Mouse (Mus musculus): ENCODE measurements around the gene Zfp277.

Zfp277 gene

GRCm38 (mm10) chr12:40347060-40347698, 98.5 kb downstream of the Zfp277 start:
- DNase-seq: no peak

GRCm38 (mm10) chr12:40341443-40341842, 104.3 kb downstream of the Zfp277 start:
- DNase-seq: no peak

- no peak for DNase-seq
Measured at GRCm38 (mm10) chr12:40335303-40335702, 110.4 kb downstream of the Zfp277 start.

GRCm38 (mm10) chr12:40331467-40331866, 114.2 kb downstream of the Zfp277 start:
- DNase-seq: no peak

- DNase-seq: no peak
Measured at GRCm38 (mm10) chr12:40327012-40327660, 118.6 kb downstream of the Zfp277 start.

- DNase-seq: no peak
Measured at GRCm38 (mm10) chr12:40325582-40325981, 120.1 kb downstream of the Zfp277 start.

- DNase-seq: no peak
Measured at GRCm38 (mm10) chr12:40324819-40325218, 120.9 kb downstream of the Zfp277 start.

GRCm38 (mm10) chr12:40315146-40315545, 130.6 kb downstream of the Zfp277 start:
- no peak for DNase-seq

GRCm38 (mm10) chr12:40303960-40304359, 141.7 kb downstream of the Zfp277 start:
- no peak for DNase-seq

GRCm38 (mm10) chr12:40298636-40299035, 147.1 kb downstream of the Zfp277 start:
- no peak for DNase-seq

GRCm38 (mm10) chr12:40286539-40286938, 159.2 kb downstream of the Zfp277 start:
- DNase-seq: no peak

- no peak for DNase-seq
Measured at GRCm38 (mm10) chr12:40280596-40281325, 164.9 kb downstream of the Zfp277 start.

- DNase-seq: no peak
Measured at GRCm38 (mm10) chr12:40277581-40277980, 168.1 kb downstream of the Zfp277 start.

GRCm38 (mm10) chr12:40274931-40275330, 170.8 kb downstream of the Zfp277 start:
- DNase-seq: no peak

GRCm38 (mm10) chr12:40273339-40273738, 172.4 kb downstream of the Zfp277 start:
- no peak for DNase-seq

- DNase-seq: no peak
Measured at GRCm38 (mm10) chr12:40272710-40273109, 173.0 kb downstream of the Zfp277 start.

GRCm38 (mm10) chr12:40268313-40268712, 177.4 kb downstream of the Zfp277 start:
- DNase-seq: no peak

All from cerebellum, adult 18-20 months (tissue).